Mouse (Mus musculus) midbrain, embryonic 13.5 days (tissue): Measurements from ENCODE around the gene Ppp1r9b. TPM values are rescaled to one million over a fixed set of nuclear protein-coding genes. Genes with fewer than 3 reads are reported as not detected.

ENCODE experiments used
- ATAC-seq: fragments of 200-750 bp; cut with Nextera tagmentation; 2 replicates; pipeline ENCODE4 v1.8.0; 2017; ENCODE audit warnings: mild to moderate bottlenecking, moderate TSS enrichment, moderate library complexity
- H3K27ac ChIP-seq: fragments of 300-500 bp; sonication (generic); 2 replicates; pipeline ENCODE4 v1.5.1; 2015; ENCODE audit warnings: inconsistent platforms, mild to moderate bottlenecking, moderate library complexity
- H3K27me3 ChIP-seq: fragments of 300-500 bp; sonication (generic); 2 replicates; pipeline ENCODE4 v1.6.1; 2015; ENCODE audit warnings: mild to moderate bottlenecking, inconsistent platforms
- H3K36me3 ChIP-seq: fragments of 300-500 bp; sonication (generic); 2 replicates; pipeline ENCODE4 v1.6.1; 2015; ENCODE audit warnings: mild to moderate bottlenecking, inconsistent platforms
- H3K4me1 ChIP-seq: fragments of 300-500 bp; sonication (generic); replicated peaks from 2 replicates; pipeline ENCODE4 v1.6.1; 2015; ENCODE audit warnings: inconsistent platforms
- H3K4me2 ChIP-seq: fragments of 300-500 bp; sonication (generic); replicated peaks from 2 replicates; pipeline ENCODE4 v1.6.1; 2015; ENCODE audit warnings: moderate library complexity, mild to moderate bottlenecking, inconsistent platforms
- H3K4me3 ChIP-seq: fragments of 300-500 bp; sonication (generic); replicated peaks from 2 replicates; pipeline ENCODE4 v1.5.1; 2015; ENCODE audit warnings: mild to moderate bottlenecking, inconsistent platforms
- H3K9ac ChIP-seq: fragments of 300-500 bp; sonication (generic); replicated peaks from 2 replicates; pipeline ENCODE4 v1.6.1; 2015; ENCODE audit warnings: mild to moderate bottlenecking, inconsistent platforms
- H3K9me3 ChIP-seq: fragments of 300-500 bp; sonication (generic); 2 replicates; pipeline ENCODE4 v1.6.1; 2016; ENCODE audit warnings: mild to moderate bottlenecking, inconsistent platforms
- WGBS: fragments of 180-500 bp; shearing (Covaris S2); methylation state at CpG from one replicate; pipeline ENCODE4 v1.1.7; 2015; 5-methylcytosine and 5-hydroxymethylcytosine counted together
- polyA plus RNA-seq: library from polyadenylated mRNA; unstranded; fragments of >200 nt; fragmentation: Nextera tagmentation; extraction: Ambion mirVana; gene quantifications from 2 replicates; pipeline ENCODE4 v1.2.1, GENCODE M21; 2015

Ppp1r9b gene
- polyA plus RNA-seq, 1 experiment from 2014 or later = 17.8 TPM

DNA sequence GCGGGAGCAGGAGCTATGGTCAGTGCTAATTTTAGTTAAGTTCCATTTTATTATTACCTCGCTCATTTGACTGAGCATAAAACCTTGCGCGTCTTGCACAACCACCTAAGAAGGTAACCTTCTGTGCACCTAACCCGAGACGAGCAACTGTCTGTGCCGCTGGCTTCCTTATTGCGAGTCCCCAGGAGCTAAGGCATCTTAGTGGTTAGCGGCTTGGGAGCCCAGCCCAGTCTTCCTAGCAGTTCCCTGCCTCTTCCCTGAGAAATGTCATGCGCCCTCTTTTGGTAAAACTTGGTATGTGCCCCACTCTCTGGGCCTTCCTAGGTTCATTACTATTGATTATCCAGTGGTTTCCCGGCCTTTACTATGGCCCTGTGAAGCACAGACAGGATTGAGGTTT is 51.3 kb downstream of the Ppp1r9b start:
- Histone ChIP-seq H3K27ac (0 out of 2 replicates have a peak overlapping the region, but pooled peaks have one; percentile 40), H3K36me3 (no peaks in the 10 kb centered on the region), H3K4me1 (peaks cover 19% of the 10 kb centered on the region), H3K27me3 (0 out of 2 replicates have a peak, but pooled peaks cover 18% of the 10 kb centered on the region), H3K4me3 (peak overlapping the region; percentile 66), H3K9me3 (no peaks in the 10 kb centered on the region), H3K4me2 (peak overlapping the region; percentile 72), H3K9ac (peak overlapping the region; percentile 59)
- peak; percentile 10; the same call in 1 of the 2 replicates for ATAC-seq
- under 1% methylated on average over 11 of the region's 11 CpGs for WGBS

DNA sequence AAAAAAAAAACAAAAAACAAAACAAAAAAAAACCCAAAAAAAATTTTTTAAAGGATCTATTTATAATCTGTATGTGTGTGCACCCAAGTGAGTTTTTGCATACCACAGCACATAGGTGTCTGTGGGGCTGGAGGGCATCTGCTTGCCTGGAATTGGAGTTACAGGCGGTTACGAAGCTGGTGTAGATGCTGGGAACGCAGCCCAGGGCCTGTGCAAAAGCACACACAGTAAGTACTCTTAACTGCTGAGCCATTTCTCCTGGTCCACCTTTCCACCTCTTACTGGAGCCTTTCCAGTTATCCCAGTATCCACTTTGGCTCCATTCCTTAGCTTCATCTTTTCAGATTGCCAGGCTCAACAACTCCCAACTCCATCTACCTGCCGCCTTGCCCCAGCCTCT is 52.2 kb downstream of the Ppp1r9b start:
- Histone ChIP-seq H3K27me3 (0 out of 2 replicates have a peak, but pooled peaks cover 18% of the 10 kb centered on the region), H3K4me2 (no peak overlapping the region), H3K9ac (no peak overlapping the region), H3K9me3 (no peaks in the 10 kb centered on the region), H3K4me1 (peaks cover 19% of the 10 kb centered on the region), H3K36me3 (no peaks in the 10 kb centered on the region), H3K4me3 (no peak overlapping the region), H3K27ac (no peak overlapping the region)
- ATAC-seq = no peak
- 89% methylated on average over 4 of the region's 4 CpGs for WGBS

DNA sequence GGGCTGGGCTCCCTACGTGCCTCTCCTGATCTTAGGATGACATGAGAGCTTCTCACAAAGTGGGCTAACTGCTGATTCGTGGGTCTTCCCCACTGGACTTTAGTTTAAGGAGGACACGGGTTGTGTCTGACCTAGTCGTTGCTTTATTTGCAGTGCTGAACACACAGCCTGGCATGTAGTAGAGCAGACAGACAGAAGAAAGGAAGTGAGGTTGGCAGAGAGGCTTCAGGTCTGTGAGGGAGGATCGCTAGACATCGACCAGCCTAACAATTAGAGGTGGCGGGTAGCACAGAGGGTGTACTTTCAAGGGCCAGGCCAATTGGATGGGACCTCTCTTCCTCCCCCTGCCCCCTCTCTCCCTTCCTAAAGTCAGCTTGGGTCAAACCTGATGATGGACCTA is 52.8 kb downstream of the Ppp1r9b start:
- Histone ChIP-seq H3K4me2 (no peak overlapping the region), H3K9me3 (no peaks in the 10 kb centered on the region), H3K4me3 (no peak overlapping the region), H3K4me1 (peaks cover 19% of the 10 kb centered on the region), H3K9ac (no peak overlapping the region), H3K27me3 (0 out of 2 replicates have a peak, but pooled peaks cover 18% of the 10 kb centered on the region), H3K27ac (no peak overlapping the region), H3K36me3 (no peaks in the 10 kb centered on the region)
- WGBS = 63% methylated on average over 7 of the region's 7 CpGs
- ATAC-seq = no peak

DNA sequence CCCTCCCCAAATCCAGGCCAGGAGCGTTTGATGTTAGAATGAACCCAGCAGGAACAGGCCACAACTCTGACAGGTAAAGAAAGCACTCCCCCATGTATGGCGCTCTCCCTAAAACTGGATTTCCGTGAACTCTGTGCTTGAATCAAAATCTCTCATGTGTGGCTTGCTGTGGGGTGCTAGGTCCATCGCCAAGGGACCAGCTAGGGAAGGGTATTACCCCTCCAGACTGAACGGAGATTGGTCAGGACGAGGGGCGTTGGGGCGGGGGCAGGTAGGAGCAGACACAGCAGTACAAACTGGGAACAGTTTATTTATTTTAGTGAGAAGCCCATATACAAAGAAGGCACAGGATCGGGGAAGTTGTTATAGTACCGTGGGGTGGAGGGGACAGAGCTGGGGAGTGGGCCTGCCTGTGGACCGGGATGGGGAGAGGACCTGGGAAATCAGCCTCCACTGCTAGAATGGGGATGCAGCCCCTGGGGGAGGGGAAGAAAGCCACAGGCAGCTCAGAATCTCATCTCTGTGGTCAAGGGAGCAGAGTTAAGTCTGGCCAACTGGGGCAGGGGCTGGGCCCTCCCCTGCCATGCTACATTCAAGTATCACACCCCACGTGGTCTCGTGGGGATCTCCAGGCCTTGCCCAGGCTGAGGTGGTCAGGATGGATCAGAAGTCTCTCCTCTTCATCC is 53.5 kb downstream of the Ppp1r9b start:
- Histone ChIP-seq H3K9ac (no peak overlapping the region), H3K27me3 (0 out of 2 replicates have a peak, but pooled peaks cover 14% of the 10 kb centered on the region), H3K27ac (no peak overlapping the region), H3K4me3 (no peak overlapping the region), H3K4me1 (peaks cover 19% of the 10 kb centered on the region), H3K4me2 (no peak overlapping the region), H3K9me3 (no peaks in the 10 kb centered on the region), H3K36me3 (no peaks in the 10 kb centered on the region)
- ATAC-seq = no peak
- 51% methylated on average over 12 of the region's 13 CpGs for WGBS

DNA sequence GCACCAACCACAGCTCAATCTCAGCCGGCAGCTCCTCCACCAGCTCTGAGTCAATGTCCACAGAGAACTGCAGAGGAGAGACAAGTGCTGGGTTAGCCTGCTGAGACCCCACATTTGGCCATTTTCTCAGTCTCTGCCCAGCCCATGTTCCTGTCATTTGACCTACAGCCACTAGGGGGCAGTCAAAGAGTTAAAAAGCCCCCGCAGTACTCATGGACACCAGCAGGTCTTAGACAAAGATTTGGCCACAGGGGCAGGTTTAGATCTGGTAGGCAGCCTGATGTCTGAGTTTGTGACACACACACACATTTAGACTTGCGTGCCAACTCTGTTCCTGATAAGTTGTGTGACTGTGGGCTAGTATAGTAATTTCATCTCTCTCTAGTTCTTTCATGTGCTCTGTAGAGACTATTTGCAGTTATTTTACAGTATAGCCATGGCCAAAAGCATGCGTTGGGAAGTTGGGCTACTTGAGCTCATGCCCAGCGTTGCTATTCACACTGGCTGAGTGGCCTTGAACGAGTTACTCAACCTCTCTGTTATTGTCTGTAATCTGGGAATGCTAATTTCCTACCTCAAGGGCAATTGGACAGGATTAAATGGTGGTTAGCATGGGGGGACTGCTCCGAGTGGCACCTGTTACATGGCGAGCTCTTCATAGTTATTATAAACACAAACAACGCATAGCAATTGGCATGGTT is 56.3 kb downstream of the Ppp1r9b start:
- no peaks in the 10 kb centered on the region for H3K9me3 ChIP-seq
- peaks cover under 1% of the 10 kb centered on the region; the same call in 1 of the 2 replicates for H3K4me1 ChIP-seq
- no peak overlapping the region for H3K9ac ChIP-seq
- ATAC-seq = peak; percentile 17; the same call in 1 of the 2 replicates
- H3K4me2 ChIP-seq = no peak overlapping the region
- no peaks in the 10 kb centered on the region for H3K36me3 ChIP-seq
- no peak overlapping the region for H3K4me3 ChIP-seq
- H3K27me3 ChIP-seq = 0 out of 2 replicates have a peak, but pooled peaks cover 9% of the 10 kb centered on the region
- H3K27ac ChIP-seq = no peak overlapping the region
- WGBS = 56% methylated on average over 9 of the region's 9 CpGs

DNA sequence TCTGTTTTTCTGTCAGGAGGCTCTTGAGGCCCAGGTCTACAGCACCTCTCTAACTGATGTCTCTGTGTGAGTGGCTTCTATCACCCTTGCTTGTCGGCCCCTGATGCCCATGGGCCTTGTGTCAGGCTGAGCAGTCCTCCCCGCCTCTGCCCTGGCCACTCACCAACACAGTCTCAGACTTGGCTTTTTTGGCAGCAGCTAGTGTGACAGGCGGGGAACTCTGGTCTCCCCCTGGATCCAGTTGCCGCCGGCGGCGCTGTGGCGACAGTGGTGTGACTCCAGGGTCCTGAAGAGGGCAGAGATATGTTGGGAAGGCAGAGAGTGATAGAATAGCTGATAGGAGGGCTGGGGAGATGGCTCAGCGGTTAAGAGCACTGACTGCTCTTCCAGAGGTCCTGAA is 62.2 kb downstream of the Ppp1r9b start:
- H3K4me1 ChIP-seq = peaks cover 11% of the 10 kb centered on the region
- no peak for ATAC-seq
- H3K9me3 ChIP-seq = no peaks in the 10 kb centered on the region
- H3K4me2 ChIP-seq = no peak overlapping the region
- H3K36me3 ChIP-seq = peaks cover 12% of the 10 kb centered on the region; the same call in 1 of the 2 replicates
- H3K9ac ChIP-seq = no peak overlapping the region
- H3K27me3 ChIP-seq = peaks cover 22% of the 10 kb centered on the region
- H3K27ac ChIP-seq = no peak overlapping the region
- 81% methylated on average over 9 of the region's 9 CpGs for WGBS
- H3K4me3 ChIP-seq = no peak overlapping the region

Other genes starting within 250 kb of the Ppp1r9b start
- 0.22 TPM in 2 replicates for gene Cdc34b, start 249.3 kb upstream of the Ppp1r9b start, polyA plus RNA-seq
- gene Tmem92, start 208.3 kb upstream of the Ppp1r9b start, polyA plus RNA-seq = not detected in 2 replicates
- gene Col1a1, start 54.8 kb upstream of the Ppp1r9b start, polyA plus RNA-seq = 51.5 and 68.9 TPM in 2 replicates
- gene Hils1, start 23.4 kb upstream of the Ppp1r9b start, polyA plus RNA-seq = not detected in 2 replicates
- gene Sgca, start 14.7 kb upstream of the Ppp1r9b start, polyA plus RNA-seq = 0.17 TPM in 1 of 2 replicates, not detected in the other
- 123 and 141 TPM in 2 replicates for gene Samd14, start 18.8 kb downstream of the Ppp1r9b start, polyA plus RNA-seq
- 21.4 and 24.7 TPM in 2 replicates for gene Pdk2, start 50.3 kb downstream of the Ppp1r9b start, polyA plus RNA-seq
- 6.6 and 8.8 TPM in 2 replicates for gene Itga3, start 85.8 kb downstream of the Ppp1r9b start, polyA plus RNA-seq
- 0.27 and 0.30 TPM in 2 replicates for gene Dlx3, start 129.1 kb downstream of the Ppp1r9b start, polyA plus RNA-seq
- not detected in 2 replicates for gene Dlx4, start 155.2 kb downstream of the Ppp1r9b start, polyA plus RNA-seq